Mouse (Mus musculus): ENCODE results near the gene Ap1b1.

DNA sequence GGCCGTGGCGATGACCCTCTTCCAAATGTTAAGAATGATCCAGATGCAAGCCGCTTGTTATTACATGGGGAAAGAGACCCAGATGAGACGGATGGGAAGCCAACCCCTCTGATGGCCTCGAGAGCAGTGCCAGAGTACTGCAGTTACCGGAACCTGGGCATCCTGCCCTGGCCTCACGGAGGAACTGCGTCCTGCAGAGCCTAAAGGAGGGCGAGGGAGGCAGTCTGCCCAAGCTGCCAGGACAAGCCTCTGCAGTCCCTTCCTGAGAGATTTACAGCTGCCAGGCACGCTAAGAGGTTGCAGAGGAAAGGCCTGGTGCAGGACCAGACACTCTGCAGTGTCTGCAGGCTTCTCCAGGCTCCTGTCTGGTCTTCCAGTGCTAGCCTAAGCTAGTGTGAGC is 18.2 kb upstream of the Ap1b1 start:
- no peak for TF ChIP-seq CTCF (IDR thresholded peaks at IDR 0.05; ENCODE audit: low read depth, low read length)
- no peak for TF ChIP-seq TAL1 (conservative IDR thresholded peaks at IDR 0.05; ENCODE audit: low read depth, low read length)
- TF ChIP-seq GATA1 (IDR thresholded peaks at IDR 0.05; ENCODE audit: borderline replicate concordance, low read length) = no peak
